Mouse (Mus musculus) bone marrow, adult 2 months (tissue): ENCODE measurements around the gene Gzf1. TPM values are rescaled to one million over a fixed set of nuclear protein-coding genes. Genes with fewer than 3 reads are reported as not detected.

Source experiments
- H3K27ac ChIP-seq: fragments of 200-500 bp; 2 replicates; pipeline ENCODE4 v1.5.1; 2012; ENCODE audit warnings: low read depth, mild to moderate bottlenecking, control low read depth, inconsistent platforms, low read length; ENCODE audit not compliant: control insufficient read depth, poor library complexity, insufficient read depth
- H3K4me1 ChIP-seq: fragments of 200-500 bp; 2 replicates; pipeline ENCODE4 v1.6.1; 2011; ENCODE audit warnings: low read length; ENCODE audit not compliant: control insufficient read depth, insufficient read depth
- H3K4me3 ChIP-seq: fragments of 200-500 bp; replicated peaks from 2 replicates; pipeline ENCODE3; 2011; ENCODE audit warnings: mild to moderate bottlenecking, low read depth, low read length, control low read depth; ENCODE audit not compliant: control insufficient read depth
- CTCF ChIP-seq: fragments of 200-500 bp; IDR thresholded peaks from 2 replicates; pipeline ENCODE4 v1.5.1; 2011; ENCODE audit warnings: low read length, control low read depth; ENCODE audit not compliant: control insufficient read depth, insufficient read depth
- POLR2A ChIP-seq: fragments of 200-500 bp; IDR thresholded peaks from 2 replicates; pipeline ENCODE4 v1.6.1; 2011; ENCODE audit warnings: low read depth, mild to moderate bottlenecking, control low read depth, low read length, borderline replicate concordance; ENCODE audit not compliant: control insufficient read depth
- WGBS: fragments of 180-500 bp; shearing (Covaris S2); methylation state at CpG from one replicate; pipeline ENCODE4 v1.1.7; 2018; 5-methylcytosine and 5-hydroxymethylcytosine counted together
- polyA plus RNA-seq: library from polyadenylated mRNA; stranded (reverse); fragments of >200 nt; gene quantifications from 2 replicates; pipeline ENCODE4 v1.2.4, GENCODE M21; 2011; ENCODE audit warnings: low replicate concordance; ENCODE audit not compliant: missing spikeins, insufficient read depth, insufficient read length

Gene Gzf1
- polyA plus RNA-seq, 1 experiment: 8.5 TPM

GRCm38 (mm10) chr2:148687971-148688370 is 7.1 kb downstream of the Gzf1 start:
- H3K27ac ChIP-seq: no peak overlapping the region
- TF ChIP-seq CTCF: no peak
- H3K4me3 ChIP-seq: no peak overlapping the region
- WGBS: 93% methylated on average over 5 of the region's 5 CpGs
- peaks cover 3% of the 10 kb centered on the region for H3K4me1 ChIP-seq

GRCm38 (mm10) chr2:148689444-148690140 is 8.8 kb downstream of the Gzf1 start:
- no peak overlapping the region; the same call in 1 of the 2 replicates for H3K27ac ChIP-seq
- no peak for TF ChIP-seq POLR2A
- WGBS: 84% methylated on average over 6 of the region's 6 CpGs
- H3K4me3 ChIP-seq: no peak overlapping the region
- H3K4me1 ChIP-seq: peaks cover 3% of the 10 kb centered on the region

GRCm38 (mm10) chr2:148690291-148690690 is 9.5 kb downstream of the Gzf1 start:
- Histone ChIP-seq H3K4me1 (no peaks in the 10 kb centered on the region), H3K4me3 (no peak overlapping the region), H3K27ac (no peak overlapping the region; the same call in 1 of the 2 replicates)
- WGBS: 91% methylated on average over 3 of the region's 3 CpGs
- no peak for TF ChIP-seq CTCF
- no peak for TF ChIP-seq POLR2A

GRCm38 (mm10) chr2:148690781-148691180 is 10.0 kb downstream of the Gzf1 start:
- no peak overlapping the region for H3K27ac ChIP-seq
- TF ChIP-seq CTCF: no peak
- no peak for TF ChIP-seq POLR2A
- no peaks in the 10 kb centered on the region for H3K4me1 ChIP-seq
- WGBS: 94% methylated on average over 5 of the region's 5 CpGs
- no peak overlapping the region for H3K4me3 ChIP-seq

- Histone ChIP-seq H3K27ac (no peak overlapping the region), H3K4me1 (no peaks in the 10 kb centered on the region), H3K4me3 (no peak overlapping the region)
- 46% methylated on average over 5 of the region's 5 CpGs for WGBS
- no peak for TF ChIP-seq CTCF
- no peak for TF ChIP-seq POLR2A
Measured at GRCm38 (mm10) chr2:148698571-148698970, 17.7 kb downstream of the Gzf1 start.

GRCm38 (mm10) chr2:148706409-148707201 is 25.8 kb downstream of the Gzf1 start:
- 83% methylated on average over 15 of the region's 15 CpGs for WGBS
- TF ChIP-seq CTCF: no peak
- TF ChIP-seq POLR2A: no peak

GRCm38 (mm10) chr2:148707202-148707530 is 26.3 kb downstream of the Gzf1 start:
- Histone ChIP-seq H3K4me1 (no peaks in the 10 kb centered on the region), H3K27ac (no peak overlapping the region), H3K4me3 (no peak overlapping the region)
- no peak for TF ChIP-seq CTCF
- TF ChIP-seq POLR2A: no peak
- WGBS: 82% methylated on average over 6 of the region's 6 CpGs

More at GRCm38 (mm10) chr2:148706409-148707201, 25.8 kb downstream of the Gzf1 start:
- no peak overlapping the region for H3K4me3 ChIP-seq
- H3K27ac ChIP-seq: no peak overlapping the region
- no peaks in the 10 kb centered on the region for H3K4me1 ChIP-seq

- no peaks in the 10 kb centered on the region for H3K4me1 ChIP-seq
- no peak overlapping the region for H3K4me3 ChIP-seq
- TF ChIP-seq CTCF (no peak), POLR2A (no peak)
- no peak overlapping the region for H3K27ac ChIP-seq
- WGBS: 76% methylated on average over 3 of the region's 3 CpGs
Measured at GRCm38 (mm10) chr2:148712326-148712725, 31.5 kb downstream of the Gzf1 start.

- 81% methylated on average over 2 of the region's 2 CpGs for WGBS
- Histone ChIP-seq H3K4me1 (no peaks in the 10 kb centered on the region), H3K27ac (no peak overlapping the region), H3K4me3 (no peak overlapping the region)
- TF ChIP-seq POLR2A (no peak), CTCF (no peak)
Measured at GRCm38 (mm10) chr2:148717072-148717471, 36.2 kb downstream of the Gzf1 start.
